Mouse (Mus musculus): ENCODE measurements at regions not wholly inside any gene's neighbourhood (a gene's known extent, or its start where the extent isn't known, plus 50 kb on each side); places are given as distances from the start of the nearest gene placed in this dataset.
"Not testable (repeated sequence)": the region's sequence is repeated elsewhere in the genome, so short reads cannot be mapped to it uniquely, and the experiment has no call there.

- DNase-seq (ENCODE audit: extremely low spot score, low read depth, low spot score): no peak
These were observed 163.3 kb upstream of the Fer start for GRCm38 (mm10) chr17:63699537-63699936.

DNA sequence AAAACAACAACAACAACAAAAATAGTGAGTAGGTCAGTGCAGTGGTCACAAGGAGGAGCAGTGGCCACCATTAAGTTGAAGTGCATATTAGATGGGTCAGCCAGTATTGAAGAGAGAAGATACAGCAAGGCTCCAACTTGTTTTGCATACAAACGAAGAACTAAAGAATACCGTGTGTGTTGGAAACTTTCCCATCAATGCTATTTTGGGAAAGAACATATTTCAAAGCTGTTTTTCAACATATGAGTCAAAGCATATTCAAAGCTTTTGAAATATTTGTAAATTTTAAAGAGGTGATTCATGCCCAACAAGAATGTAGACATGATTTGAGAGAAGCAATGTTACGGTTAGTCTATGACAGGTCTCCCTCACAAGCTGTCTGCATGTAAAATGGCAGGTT, 157.9 kb upstream of the Fer start:
- no peak for DNase-seq (ENCODE audit: extremely low spot score, low read depth, low spot score)

- no peak for DNase-seq (ENCODE audit: extremely low spot score, low read depth, low spot score)
These were observed 149.9 kb upstream of the Fer start for GRCm38 (mm10) chr17:63712937-63713336.

DNA sequence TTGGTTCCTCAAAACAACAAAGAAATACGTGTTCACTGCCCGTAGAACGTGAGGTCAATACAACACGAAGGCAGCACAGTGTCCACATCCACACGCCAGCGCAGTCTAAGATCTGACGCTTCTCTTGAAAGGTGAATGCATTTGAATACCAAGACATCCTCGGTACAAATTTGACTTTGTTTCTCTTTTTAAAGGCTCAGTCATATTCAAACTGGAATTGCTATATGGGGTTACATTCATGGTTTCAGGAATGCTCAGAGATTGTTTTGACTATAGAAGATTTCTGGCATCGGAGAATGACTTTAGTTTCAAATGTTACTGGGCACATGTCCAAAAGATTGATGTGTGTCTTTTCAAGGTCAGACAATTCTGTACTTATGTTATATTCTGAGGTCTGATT, 147.2 kb upstream of the Fer start:
- DNase-seq (ENCODE audit: extremely low spot score, low read depth, low spot score): no peak

- no peak for DNase-seq (ENCODE audit: extremely low spot score, low read depth, low spot score)
These were observed 146.7 kb upstream of the Fer start for GRCm38 (mm10) chr17:63716161-63716560.

- no peak for DNase-seq (ENCODE audit: extremely low spot score, low read depth, low spot score)
These were observed 145.7 kb upstream of the Fer start for GRCm38 (mm10) chr17:63717051-63717578.

GRCm38 (mm10) chr17:63718972-63719715, 143.7 kb upstream of the Fer start:
- DNase-seq (ENCODE audit: extremely low spot score, low read depth, low spot score): peak; percentile 53

DNA sequence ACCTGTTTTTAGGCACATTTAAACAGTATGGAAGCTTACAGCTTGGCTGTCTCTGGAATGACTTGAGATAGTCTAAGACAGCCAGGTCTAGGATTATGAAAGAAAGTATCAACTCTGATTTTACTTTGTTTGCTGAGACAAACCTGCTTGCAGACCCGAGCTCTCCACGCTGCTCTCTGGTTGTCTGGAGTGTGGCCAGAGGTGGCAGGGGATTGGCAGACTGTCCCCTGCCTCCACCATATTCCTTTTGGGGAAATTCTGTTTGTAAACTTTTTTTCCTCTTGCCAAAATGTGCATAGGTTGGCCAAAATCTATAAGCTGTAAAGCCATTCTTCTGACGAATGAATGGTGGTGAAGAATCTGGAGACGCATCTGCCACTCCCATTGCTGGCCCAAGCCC, 143.1 kb upstream of the Fer start:
- DNase-seq (ENCODE audit: extremely low spot score, low read depth, low spot score): no peak

DNA sequence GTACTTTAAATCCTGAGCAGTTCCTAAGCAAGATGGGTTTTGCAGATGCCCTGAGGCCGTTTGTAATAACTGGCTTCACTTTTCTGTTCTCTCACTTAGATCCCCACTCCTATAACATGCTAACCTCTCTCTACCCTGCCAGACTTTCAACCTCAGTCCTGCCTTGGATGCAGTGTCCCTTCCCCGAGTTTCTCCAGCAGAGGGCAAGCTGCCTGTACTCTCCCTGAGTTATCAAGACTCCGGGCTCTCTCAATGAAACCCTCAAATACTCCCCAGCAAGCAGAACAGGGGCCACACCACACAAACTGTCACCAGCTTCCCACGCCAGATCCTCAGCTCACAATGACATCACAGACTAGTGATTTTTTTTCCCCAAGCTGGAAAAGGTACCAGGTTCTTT, 142.0 kb upstream of the Fer start:
- DNase-seq (ENCODE audit: extremely low spot score, low read depth, low spot score): no peak

GRCm38 (mm10) chr17:63722434-63723004, 140.3 kb upstream of the Fer start:
- DNase-seq (ENCODE audit: extremely low spot score, low read depth, low spot score): no peak

DNA sequence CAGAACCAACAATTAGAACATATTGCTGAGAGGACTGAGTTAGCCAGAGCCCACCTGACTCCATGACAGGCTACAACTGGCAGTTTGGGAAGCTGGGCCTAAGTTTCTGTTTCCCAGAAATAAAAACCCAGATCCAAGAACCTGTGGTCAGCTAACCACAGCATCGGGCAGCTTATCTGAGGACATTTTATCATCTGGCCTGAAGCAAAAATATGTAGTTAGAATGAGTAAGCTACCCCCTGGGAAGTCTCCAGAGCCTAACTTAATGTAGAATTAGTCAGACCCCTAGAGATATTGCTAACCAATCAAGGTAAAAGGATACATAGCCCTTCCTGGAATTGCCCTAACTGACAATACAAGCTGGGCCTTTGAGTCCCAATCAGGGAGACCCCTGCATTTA, 124.7 kb upstream of the Fer start:
- no peak for DNase-seq (ENCODE audit: extremely low spot score, low read depth, low spot score)

DNA sequence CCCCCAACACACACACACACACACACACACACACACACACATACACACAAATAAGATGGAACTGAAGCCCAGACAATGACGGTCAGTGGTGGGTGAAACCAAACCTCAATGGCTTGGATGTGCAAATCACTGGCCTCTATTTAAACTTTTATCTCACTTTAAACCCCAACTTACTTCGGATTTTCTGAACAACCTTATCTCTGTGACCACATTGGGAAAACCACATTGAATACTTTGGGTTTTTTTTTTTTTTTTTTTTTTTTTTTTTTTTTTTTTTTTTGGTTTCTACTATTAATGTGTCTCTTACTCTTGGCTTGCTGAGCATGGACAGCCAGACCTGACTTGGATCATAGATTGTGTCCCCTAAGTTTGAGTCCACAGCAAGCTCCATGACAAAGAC, 123.2 kb upstream of the Fer start:
- no peak for DNase-seq (ENCODE audit: extremely low spot score, low read depth, low spot score)

GRCm38 (mm10) chr17:63749257-63749656, 113.6 kb upstream of the Fer start:
- not testable (repeated sequence) for DNase-seq (ENCODE audit: extremely low spot score, low read depth, low spot score)

GRCm38 (mm10) chr17:63754399-63754798, 108.5 kb upstream of the Fer start:
- no peak for DNase-seq (ENCODE audit: extremely low spot score, low read depth, low spot score)

DNA sequence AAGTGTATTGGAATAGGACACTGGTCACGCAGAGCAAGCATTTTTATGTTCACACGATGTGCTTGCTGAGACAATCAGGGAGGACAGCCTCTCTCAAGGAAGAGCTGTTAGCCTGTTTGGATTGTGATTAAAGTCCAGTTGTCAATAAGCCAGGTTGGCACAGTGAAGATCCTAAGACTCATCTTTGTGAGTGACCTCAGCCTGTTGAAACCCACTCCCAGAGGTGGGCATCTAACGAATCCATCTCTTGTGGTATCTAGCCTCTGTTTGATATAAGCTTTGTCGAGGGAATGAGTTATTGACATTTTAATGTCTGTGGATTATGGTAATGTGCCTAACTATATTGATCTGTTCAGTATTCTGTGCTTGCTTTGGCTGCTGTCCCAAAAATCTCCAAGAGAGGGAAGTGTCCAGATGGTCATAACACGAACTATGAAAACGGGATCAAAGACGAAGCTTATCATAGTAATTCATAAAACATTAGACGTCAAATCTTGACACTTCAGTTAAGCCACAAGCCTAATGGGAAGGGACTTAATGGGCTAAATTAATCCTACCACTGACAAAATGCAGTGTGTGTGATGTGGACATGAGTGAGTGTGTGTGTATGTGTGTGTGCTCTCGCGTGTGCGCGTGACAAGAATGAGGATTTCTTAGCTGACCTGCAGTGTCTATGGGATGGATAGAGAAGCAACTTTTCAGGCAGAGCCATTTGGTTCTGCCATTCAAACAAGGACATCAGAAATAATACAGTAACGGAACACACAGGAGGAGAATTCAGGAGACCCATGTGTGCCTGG, 104.8 kb upstream of the Fer start:
- no peak for DNase-seq (ENCODE audit: extremely low spot score, low read depth, low spot score)

DNA sequence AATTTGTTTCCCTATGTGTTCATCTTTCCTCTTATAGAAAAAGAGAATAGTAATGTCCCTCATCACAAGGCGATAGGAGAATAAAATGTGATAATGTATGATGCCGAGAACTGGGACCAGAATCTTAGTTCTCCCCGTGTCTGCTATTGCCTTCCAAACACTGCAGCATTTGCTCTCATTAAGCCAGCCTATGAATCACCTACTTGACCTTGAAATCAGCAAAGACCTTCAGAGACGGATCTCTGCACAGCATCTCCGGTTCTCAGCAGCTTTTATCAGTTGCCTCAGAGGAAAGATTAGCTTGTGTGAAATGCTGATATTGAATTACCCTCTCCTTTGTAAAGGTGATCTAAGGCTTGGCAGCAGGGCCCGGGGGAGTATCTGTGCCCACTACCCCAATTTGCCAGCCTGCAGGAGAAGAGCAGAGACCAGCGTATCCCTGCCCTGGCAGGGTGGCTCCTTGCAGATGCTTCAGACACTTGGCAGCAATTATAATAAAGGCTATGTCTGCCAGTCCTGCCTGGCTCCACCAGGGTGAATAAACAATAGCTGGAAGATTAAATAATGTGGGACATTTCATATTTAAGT, 104.0 kb upstream of the Fer start:
- DNase-seq (ENCODE audit: extremely low spot score, low read depth, low spot score): no peak

DNA sequence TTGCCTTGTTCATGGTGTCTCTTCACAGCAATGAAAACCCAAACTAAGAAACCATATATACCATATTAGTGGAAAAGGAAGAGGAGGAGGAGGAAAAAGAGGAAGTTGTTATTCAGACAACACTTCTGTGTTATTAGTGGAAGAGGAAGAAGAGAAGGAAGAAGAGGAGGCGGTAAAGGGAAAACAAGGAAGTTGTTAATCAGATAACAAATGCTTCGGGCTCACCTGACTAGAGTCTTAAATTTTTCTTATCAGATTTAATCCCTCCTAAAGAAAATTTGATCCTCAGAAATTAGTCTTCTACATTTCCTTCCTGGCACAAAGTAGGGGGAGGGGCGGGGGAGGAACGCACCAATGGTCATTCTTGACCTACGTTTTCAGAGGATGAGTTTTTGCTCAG, 101.8 kb upstream of the Fer start:
- no peak for DNase-seq (ENCODE audit: extremely low spot score, low read depth, low spot score)

DNA sequence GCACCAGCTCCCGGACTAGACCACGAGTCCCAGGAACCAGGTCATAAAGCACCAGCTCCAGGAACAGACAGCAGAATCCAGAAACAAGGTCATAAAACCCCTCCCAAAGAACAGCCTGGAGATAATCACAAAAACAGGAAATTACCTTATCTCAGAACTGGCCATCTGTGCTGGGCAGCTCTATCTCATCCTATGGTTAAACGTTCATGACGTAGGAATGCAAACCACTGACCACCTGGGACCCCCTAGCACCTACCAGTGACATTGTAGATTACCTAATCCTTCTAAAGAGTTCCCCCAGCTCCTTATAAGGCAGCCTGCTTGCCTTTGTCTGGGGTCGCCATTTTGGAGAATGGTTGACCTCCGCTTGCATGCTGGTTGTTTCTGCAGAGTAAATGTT, 91.8 kb upstream of the Fer start:
- DNase-seq (ENCODE audit: extremely low spot score, low read depth, low spot score): no peak

DNA sequence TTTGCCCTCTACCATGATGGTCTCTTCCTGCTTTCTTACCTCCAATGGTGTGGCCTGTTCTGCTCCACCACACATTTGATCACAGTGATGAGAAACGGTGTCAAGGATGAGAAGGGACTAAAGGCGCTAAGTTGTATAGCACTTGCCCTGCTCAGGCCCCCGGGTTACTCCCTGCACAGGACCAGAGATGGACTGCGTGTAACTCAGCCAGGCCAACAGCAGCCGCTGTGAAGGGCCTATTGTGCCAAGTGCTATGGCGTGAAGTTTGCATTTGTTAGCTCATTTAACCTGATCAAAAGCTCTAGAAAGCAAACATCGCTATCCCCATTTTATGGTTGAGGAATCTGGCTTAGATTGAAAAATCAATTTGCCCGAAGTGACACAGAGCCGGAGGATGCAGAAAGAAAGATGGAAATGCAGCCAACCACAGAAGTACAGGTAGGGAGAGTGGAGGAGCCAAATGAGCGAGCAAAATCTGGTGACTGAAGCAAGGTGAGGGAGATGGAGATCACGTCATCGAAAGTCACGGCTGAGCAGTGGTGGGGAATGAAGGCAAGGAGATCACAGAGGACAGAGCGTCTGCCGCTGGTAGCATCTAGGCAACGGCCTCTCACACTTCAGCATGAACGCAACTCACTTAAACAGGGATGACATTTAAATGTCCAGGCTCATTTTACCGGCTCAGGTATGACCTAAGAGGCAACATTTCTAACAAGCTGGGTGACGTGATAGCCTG, 78.3 kb upstream of the Fer start:
- DNase-seq (ENCODE audit: extremely low spot score, low read depth, low spot score): no peak

DNA sequence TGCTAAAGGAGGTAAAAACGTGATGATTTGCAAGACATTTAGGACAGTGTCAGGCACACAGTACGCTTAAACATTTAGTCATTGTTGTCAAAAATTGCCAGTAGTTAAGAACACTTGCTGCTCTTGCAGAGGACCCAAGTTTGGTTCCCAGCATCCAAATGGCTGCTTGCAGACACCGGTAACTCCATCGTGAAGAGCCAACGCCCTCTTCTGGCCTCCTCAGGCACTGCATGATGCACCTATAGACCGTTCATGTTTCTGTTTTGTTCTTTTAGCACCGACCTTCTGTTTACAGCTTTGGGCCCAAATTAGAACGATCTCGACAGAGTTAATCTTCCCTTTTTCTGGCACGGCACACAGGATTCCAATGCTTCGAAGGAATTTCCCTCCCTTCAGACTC, 76.4 kb upstream of the Fer start:
- DNase-seq (ENCODE audit: extremely low spot score, low read depth, low spot score): no peak

DNA sequence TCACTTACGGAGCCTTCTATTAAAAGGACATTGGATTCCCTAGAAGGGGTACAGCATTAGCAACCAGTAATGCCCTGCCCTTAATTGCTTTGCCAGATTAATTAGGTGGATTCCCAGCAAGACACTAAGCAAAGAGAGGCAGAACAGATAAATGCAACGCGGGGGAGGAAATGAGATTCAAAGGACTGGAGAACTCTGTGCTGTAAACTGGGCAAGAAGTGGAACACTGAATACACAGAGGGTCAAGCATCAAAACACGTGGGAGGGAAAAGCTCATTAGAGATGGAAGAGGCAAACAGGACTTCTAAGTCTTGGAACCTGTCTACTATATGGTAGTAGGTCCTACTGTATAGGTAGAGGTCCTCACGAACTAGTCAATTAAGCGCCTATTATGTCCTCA, 68.5 kb upstream of the Fer start:
- no peak for DNase-seq (ENCODE audit: extremely low spot score, low read depth, low spot score)

All from hindlimb bud, embryonic 11.5 days (tissue).